Mouse (Mus musculus): ENCODE results near the gene Donson. TPM values are rescaled to one million over a fixed set of nuclear protein-coding genes. Genes with fewer than 3 reads are reported as not detected.

Donson gene
- 12.1 TPM for polyA plus RNA-seq (2014; fragmentation: Illumina TruSeq; extraction: RNeasy Lipid Tissue Mini Kit (QIAGEN cat#74804))

DNA sequence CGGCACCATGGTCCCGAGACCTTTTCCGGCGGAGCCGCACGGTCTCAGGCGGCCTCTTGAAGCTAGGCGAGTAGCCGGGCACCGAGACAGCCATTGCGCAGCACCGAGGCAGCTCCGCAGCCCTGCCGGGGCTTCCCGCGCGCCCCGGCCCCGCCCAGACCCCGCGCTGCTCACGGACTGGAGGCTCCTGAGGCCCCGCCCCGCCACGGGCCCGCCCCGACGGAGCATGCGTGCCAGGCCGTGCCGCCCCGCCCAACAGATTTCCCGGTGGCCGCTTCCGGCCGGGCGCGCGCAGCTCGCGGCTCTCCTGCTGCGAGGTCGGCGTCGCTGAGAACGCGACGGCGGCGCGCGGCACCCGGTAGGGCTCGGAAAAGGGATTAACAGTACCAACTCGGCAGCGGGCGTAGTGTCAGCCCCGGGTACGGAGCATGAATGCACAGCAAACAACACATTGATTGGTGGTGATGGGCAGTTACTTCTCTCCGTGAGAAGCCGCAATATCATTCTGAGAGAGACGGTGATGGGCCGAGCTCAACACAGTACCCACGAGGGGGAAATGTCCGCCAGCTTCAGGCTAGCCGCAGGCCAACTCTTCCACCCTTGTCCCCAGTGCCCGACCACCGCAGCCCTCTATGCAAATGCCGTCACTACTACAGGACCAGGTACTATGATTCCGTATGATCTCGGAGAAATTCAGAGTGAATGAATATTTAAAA lies at the start of gene Donson:
Gene Donson, minus strand, starts transcription at position 152 of the 716 bp plus-strand sequence.

GRCm38 (mm10) chr16:91729066-91729482 lies 40.5 kb upstream of the Donson start, which contains the start of gene Itsn1:
Gene Itsn1 (plus strand): TSS chr16:91729281.

GRCm38 (mm10) chr16:91728123-91729065 lies 39.8 kb upstream of the Donson start, which contains the start of gene Cryzl1:
Gene Cryzl1 (minus strand): TSS chr16:91728975.

GRCm38 (mm10) chr16:91647461-91648219 lies 40.9 kb downstream of the Donson start, which contains the start of gene Son:
Gene Son (plus strand): TSS chr16:91647506.

DNA sequence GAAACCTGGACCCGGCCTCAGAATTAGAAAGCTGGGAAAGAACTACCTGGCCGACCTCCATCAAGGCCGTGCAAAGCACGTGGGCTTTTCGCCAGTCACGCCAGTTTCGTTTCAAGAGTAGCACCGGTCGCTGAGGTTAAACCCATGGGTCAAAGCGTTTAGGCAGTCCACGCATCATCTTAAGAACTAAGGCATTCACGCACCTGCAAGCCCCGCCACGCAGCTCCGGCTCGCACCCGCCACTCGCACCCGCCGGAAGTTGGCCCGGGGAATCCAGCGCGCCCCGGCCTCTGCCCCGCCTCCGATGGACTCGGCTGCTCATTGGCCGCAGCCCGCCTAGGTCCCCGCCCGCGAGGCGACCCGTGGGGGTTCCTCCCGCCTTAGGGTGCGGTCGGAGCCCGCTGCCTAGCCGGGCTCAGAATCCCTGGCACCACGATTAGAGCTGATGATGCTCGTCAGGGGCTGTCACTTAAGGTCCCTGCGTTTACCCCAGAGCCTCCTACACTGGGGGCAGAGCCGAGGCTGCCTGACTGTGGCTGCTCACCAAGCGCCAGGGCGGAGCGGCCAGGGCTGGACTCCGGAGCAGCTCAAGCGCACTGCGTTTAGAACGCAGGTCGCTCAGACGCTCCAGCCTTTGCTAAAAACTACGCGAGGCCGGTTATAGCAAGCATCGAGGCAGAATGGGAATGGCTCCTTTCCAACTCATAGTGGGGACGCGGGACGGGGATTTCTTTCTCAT lies 41.7 kb downstream of the Donson start, which contains the start of gene Gart:
Gene Gart, minus strand, starts transcription at position 272 of the 739 bp plus-strand sequence.

Other genes starting within 250 kb of the Donson start
- gene Ifnar1, start 203.5 kb downstream of the Donson start, polyA plus RNA-seq (2014; fragmentation: Illumina TruSeq; extraction: RNeasy Lipid Tissue Mini Kit (QIAGEN cat#74804)), result 209 TPM
- 37.8 TPM for gene Ifngr2, start 141.7 kb downstream of the Donson start, polyA plus RNA-seq (2014; fragmentation: Illumina TruSeq; extraction: RNeasy Lipid Tissue Mini Kit (QIAGEN cat#74804))
- gene Tmem50b, start 91.0 kb downstream of the Donson start, polyA plus RNA-seq (2014; fragmentation: Illumina TruSeq; extraction: RNeasy Lipid Tissue Mini Kit (QIAGEN cat#74804)), result 61.8 TPM
- 20.7 TPM for gene Dnajc28, start 69.7 kb downstream of the Donson start, polyA plus RNA-seq (2014; fragmentation: Illumina TruSeq; extraction: RNeasy Lipid Tissue Mini Kit (QIAGEN cat#74804))
- 26.3 TPM for gene Gart, start 41.8 kb downstream of the Donson start, polyA plus RNA-seq (2014; fragmentation: Illumina TruSeq; extraction: RNeasy Lipid Tissue Mini Kit (QIAGEN cat#74804))
- 456 TPM for gene Son, start 41.3 kb downstream of the Donson start, polyA plus RNA-seq (2014; fragmentation: Illumina TruSeq; extraction: RNeasy Lipid Tissue Mini Kit (QIAGEN cat#74804))
- 120 TPM for gene Cryzl1, start 40.2 kb upstream of the Donson start, polyA plus RNA-seq (2014; fragmentation: Illumina TruSeq; extraction: RNeasy Lipid Tissue Mini Kit (QIAGEN cat#74804))
- gene Itsn1, start 40.5 kb upstream of the Donson start, polyA plus RNA-seq (2014; fragmentation: Illumina TruSeq; extraction: RNeasy Lipid Tissue Mini Kit (QIAGEN cat#74804)), result 73.5 TPM

All from ovary, adult 10 weeks (tissue).